Mouse (Mus musculus) C2C12 (cell line): Measurements from ENCODE around the gene Dach1.

Experiments
- CTCF ChIP-seq: IDR thresholded peaks from one replicate; pipeline ENCODE4 v1.5.1; 2011; ENCODE audit not compliant: control insufficient read depth, insufficient read depth, insufficient read length
- MAX ChIP-seq: IDR thresholded peaks from one replicate; pipeline ENCODE4 v1.6.1; 2011; ENCODE audit warnings: mild to moderate bottlenecking, control low read depth
- MYOD1 ChIP-seq: IDR thresholded peaks from one replicate; pipeline ENCODE4 v1.6.1; 2011; ENCODE audit warnings: low read depth; ENCODE audit not compliant: control insufficient read depth, insufficient read length
- MYOG ChIP-seq: IDR thresholded peaks from one replicate; pipeline ENCODE4 v1.6.1; 2011; ENCODE audit not compliant: control insufficient read depth, insufficient read length; ENCODE audit errors: extremely low read depth

GRCm38 (mm10) chr14:98095229-98095628 is 74.3 kb downstream of the Dach1 start:
- TF ChIP-seq CTCF, result no peak
- no peak for TF ChIP-seq MYOD1
- no peak for TF ChIP-seq MAX
- no peak for TF ChIP-seq MYOG
